Mouse (Mus musculus) erythroblast, embryonic 14.5 days (primary cell): ENCODE data around the gene Zfand2b.

ENCODE experiments used
- GATA1 ChIP-seq: IDR thresholded peaks from 2 replicates; pipeline ENCODE4 v1.6.1; 2012; ENCODE audit warnings: low read length, inconsistent platforms, mixed read lengths
- TAL1 ChIP-seq: IDR thresholded peaks from 3 replicates; pipeline ENCODE4 v1.6.1; 2012; ENCODE audit warnings: low read length, inconsistent platforms, mixed read lengths

- TF ChIP-seq TAL1, result no peak
- no peak for TF ChIP-seq GATA1
Observed at GRCm38 (mm10) chr1:75136293-75136692, 32.2 kb upstream of the Zfand2b start.
